Mouse (Mus musculus): ENCODE data around the gene Qprt.

Gene Qprt

GRCm38 (mm10) chr7:127121911-127122270 lies at the start of gene Qprt:
Qprt (minus strand) TSS chr7:127122226.
- no peak for DNase-seq

GRCm38 (mm10) chr7:127166501-127166900 lies 44.5 kb upstream of the Qprt start:
- DNase-seq = no peak

DNA sequence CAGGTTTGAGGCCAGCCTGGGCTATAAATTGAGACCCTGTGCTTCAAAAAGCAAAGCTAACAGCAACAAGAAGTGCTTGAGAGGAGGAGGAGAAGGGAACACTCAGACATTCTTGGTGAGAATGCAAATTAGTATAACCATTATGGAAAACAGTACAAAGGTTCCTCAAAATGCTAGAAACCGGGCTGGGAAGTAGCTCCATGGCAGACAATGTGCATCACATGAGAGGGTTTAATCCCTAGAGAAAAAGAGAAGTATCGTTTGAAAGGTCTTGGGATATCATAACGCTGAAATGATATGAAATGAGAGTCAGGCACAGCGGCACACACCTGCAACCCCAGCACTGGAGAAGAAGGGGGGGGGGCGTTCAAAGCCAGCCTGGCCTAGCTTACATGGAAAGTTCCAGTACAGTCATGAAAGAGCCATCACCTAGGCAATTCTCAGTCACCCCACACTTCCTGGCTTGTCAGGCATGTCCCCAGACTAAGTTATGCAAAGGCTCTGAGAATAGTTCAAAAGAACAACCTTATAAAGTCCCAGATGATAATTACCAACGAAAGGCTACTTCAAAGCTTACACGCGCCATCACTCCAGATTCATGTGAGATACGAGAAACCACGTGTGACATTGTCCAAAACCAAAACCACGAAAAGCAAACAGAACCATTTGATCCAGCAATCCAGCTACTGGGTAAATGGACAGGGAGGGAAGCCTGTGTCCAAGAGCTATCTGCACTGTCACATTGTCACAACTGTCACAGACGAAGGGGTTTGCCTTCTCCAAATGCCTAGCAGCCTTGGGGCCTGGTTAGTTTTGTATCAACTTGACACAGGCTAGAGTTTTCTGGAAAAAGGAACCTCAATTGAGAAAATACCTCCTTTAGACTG lies 43.8 kb upstream of the Qprt start:
- no peak for DNase-seq

DNA sequence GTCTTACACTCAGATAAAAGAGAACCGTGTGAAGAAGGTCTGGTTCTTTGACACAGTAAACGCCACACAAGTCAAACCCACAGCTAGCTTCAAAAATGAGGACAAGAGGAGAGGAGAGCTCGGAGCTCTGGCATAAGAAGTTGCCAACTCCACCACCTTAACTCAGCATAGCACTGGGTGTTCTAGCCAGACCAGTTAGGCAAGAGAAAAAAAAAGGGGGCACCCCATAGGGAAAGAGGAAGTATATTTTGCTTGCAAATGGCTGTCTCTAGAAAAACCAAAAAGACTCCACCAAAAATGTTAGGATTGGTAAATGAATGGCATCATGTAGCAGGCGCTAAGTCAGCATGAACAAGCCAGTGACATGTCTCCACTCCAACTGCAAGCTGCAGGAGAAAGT lies 42.0 kb upstream of the Qprt start:
- DNase-seq = no peak

DNA sequence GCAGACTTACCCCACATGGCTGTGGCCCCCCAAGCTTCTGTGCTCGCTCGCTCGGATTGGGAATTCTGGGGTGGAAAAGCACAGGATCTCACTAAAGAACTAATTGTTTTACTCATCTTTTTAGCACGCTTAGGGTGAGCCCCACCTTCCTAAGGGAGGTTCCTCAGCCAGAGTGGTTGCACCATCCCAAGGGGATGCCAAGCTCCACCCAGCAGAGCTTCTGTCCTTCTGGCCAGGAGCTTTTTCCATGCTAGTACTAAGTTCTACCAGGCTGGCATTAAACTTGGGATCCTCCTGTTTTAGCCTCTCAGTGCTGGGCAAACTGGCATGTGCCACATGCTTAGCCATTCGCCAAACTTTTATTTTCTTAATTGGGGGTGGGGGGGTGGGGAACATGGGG lies 40.5 kb upstream of the Qprt start:
- no peak for DNase-seq

GRCm38 (mm10) chr7:127157548-127157947 lies 35.5 kb upstream of the Qprt start:
- no peak for DNase-seq

- no peak for DNase-seq
Measured at GRCm38 (mm10) chr7:127153477-127153876, 31.5 kb upstream of the Qprt start.

DNA sequence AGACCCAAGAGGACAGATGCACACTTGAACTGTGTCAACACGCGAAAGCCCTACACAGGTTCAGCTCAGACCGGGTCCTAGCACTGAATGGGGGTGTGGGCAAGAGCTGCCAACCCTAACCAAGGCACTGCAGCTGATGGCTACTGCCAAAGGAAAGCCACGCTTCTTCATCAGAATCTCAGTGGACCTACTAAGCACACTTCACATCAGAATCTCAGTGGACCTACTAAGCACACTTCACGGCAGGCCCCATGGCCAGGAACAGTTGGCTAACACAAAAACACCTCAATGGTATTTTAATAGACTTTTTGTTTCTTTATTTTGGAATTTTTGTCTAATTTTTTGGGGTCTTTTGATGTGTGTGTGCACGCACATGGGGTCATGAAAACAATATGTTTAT lies 30.4 kb upstream of the Qprt start:
- no peak for DNase-seq

DNA sequence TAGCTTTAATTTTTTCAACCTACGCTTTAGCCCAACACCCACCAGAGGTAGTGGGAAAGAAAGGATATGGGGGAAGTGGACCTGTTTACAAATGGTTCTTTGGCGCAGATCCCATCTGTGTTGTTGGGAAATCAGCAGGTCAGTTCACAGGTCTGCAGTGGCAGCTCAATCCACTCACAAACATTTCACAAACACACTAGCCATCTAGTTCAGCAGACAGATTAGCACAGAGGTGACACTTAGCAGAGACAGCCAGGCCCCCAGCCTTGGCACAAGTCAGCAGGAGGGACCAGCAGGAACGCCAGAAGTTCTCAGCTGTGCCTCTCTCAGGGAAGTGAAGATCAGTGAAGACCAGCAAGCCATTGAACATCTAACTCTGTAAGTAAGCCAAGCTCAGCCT lies 25.9 kb upstream of the Qprt start:
- DNase-seq = no peak

GRCm38 (mm10) chr7:127146267-127146603 lies 24.2 kb upstream of the Qprt start:
- DNase-seq = no peak

GRCm38 (mm10) chr7:127145387-127146266 lies 23.6 kb upstream of the Qprt start:
- DNase-seq = no peak

GRCm38 (mm10) chr7:127144412-127144811 lies 22.4 kb upstream of the Qprt start:
- DNase-seq = no peak

GRCm38 (mm10) chr7:127142666-127143065 lies 20.6 kb upstream of the Qprt start:
- DNase-seq = no peak

GRCm38 (mm10) chr7:127142214-127142613 lies 20.2 kb upstream of the Qprt start:
- no peak for DNase-seq

GRCm38 (mm10) chr7:127140623-127141404 lies 18.8 kb upstream of the Qprt start:
- no peak for DNase-seq

DNA sequence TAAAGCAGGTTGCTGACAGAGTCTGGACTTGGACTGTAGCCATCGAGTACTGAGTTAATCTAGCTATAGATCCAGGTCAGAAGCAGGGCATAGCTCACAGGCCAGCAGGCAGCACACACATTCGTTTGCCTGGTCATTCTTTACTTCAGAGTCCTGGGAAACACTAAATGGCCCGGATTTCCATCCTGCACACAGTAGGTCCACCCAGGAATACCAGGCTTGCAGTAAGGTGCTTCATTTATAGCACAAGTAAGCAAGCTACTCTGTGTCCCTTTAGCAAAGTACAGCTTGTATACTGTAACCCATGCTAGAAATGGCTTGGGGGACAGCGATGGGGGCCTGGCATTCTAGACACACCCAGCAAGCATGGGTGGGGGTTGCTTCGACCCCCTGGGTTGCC lies 17.5 kb upstream of the Qprt start:
- DNase-seq = no peak

DNA sequence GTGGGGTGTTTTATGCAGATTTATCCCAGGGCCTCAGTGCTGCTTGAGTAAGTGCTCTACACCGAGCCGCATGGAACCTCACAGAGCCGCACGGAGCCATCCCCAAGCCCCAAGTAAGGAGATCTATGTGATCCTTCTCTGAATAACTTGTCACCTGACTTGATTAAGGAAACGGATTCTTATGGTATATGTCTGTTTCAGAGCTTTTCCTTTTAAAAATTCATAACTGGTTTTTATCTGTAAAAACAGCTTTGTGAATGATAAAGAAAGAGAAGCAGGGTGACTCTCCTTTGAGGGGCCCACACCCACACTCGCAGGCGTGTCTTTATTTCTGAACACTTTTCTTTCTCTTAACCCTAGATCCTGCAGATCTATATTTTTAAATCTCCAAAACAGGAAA lies 17.1 kb upstream of the Qprt start:
- DNase-seq = no peak

DNA sequence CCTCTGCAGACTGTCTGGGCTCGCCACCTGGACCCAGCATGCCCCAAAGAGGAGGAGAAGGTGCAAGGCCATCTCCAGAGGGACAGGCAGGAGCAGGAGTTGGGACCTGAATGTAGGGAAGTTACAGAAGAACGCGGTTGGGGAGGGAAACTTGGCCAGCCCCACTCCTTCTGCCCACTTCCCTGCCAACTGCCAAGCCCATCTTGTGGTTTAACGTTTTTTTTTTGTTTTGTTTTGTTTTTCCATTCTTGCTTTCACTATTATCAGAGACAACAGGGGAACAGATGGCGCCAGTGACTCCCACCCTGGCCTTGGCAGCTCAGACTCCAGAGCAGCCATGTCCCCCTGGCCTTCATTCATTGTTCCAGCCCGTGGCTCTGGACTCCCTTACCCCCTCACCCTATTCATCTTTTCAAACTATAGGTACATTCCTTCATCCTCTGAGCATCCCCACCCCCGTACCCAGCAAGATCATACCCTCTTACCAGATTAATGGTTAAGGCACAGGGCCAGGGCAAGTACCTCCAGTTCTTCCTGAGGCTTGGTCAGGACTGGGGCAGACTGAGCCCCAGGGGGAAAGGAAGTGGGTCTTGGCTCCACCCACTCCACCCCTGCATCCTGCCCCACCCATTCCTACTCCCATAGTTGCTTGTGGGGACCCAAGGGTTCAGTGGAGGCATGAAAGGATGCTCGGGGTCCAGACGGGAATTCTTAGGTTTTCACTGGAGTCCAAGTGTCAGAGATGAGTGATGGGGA lies 15.4 kb upstream of the Qprt start, which contains the start of gene Spn:
TSS of gene Spn (minus strand) at position 562 of the 756 bp plus-strand sequence.
- no peak for DNase-seq

DNA sequence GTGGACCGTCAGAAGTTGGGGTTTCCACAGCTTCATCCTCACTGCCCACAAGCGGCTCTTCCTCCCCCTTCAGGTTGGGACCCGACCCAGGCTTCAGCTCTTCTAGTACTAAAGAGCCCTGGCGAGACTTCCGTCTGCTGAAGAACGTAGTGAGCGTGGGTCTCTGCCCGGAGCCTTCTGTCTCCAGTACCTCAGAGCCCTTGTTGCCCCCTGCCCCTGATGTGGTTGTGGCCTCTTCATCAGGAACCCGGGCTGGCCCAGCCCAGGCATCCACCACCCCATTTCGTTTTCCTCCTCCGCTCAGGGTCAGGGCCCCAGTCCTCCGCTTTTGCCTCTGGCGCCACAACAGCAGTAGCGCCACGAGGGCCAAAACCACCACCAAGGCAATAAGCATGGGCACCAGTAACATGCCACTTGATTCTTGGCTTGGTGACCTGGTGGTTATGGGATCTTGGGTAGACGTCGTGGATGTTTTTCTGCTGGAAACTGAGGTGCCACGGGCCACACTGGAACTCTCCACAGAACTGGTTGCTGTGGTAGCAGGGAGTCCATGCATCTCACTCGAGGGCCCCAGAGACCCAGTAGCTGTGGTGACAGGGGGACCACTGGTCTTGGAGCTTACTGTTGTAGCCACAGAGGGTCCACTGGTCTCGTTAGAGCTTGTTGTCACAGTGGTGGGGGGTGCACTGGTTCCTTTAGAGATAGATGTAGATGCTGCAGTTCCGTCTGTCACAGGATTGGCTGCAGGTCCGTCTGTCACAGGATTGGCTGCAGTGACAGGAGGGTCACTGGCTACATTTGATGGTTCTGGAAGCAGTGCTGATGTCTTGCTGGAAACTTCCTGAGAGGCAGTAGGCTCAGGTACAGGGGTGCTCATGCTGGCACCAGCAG lies 14.4 kb upstream of the Qprt start:
- no peak for DNase-seq

DNA sequence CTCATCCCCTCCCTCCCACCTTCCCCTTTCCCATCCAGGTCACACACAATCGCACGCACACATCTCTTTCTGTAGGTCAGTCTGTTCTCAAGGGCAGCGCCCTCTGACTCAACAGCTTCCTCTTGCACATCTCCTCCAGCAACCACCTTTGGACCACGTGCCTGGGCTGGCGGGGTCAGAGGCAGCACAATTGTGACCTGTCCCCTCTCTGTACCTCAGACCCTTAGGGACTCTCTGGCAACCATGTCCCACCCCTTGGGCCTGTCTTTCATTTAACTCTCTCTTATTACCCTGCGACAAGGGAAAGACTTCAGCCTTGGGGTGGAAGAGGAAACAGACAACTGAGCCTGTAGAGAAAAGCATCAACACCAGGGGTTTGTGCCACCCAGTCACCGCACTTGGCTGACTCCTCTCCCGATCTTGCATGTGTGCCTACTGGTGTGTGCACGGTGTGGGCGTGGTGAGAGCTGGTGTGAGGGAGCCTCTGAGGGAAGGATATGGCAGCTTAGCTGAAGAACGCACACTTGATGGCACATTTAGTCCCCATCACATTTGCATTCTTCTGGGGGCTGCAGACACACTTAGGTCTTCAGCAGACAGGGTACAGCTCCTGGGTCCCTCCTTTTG lies 12.9 kb upstream of the Qprt start:
- no peak for DNase-seq

DNA sequence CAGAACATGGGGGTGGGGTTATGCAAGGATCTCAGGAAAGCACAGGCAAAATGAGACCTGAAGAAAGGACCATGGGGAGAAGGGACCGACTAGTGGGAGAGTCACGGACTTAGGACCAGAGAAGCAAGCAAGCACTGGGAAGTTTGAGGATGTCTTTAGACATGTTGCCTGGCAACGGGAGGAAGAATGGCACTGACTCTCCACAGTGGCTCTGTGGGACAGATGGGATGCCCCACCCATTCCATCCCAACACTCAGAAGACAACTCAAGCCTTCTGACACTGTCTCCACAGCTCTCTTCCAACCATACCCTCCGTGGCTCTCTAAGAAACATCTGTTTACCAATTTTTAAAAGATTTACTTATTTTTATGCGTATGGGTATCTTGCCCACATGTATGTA lies 11.1 kb upstream of the Qprt start:
- no peak for DNase-seq

All from cerebellum, adult 18-20 months (tissue).